Mouse (Mus musculus) T-helper 2 cell (primary cell): ENCODE data around the gene Jazf1.

Experiments used
- in situ Hi-C: fragments of 300-600 bp; cut with MboI, MseI; formaldehyde crosslinking; loops from one replicate; pipeline ENCODE4 v1.15.1; 2025; ENCODE audit warnings: high pct_unique_total_duplicates

Gene Jazf1

DNA sequence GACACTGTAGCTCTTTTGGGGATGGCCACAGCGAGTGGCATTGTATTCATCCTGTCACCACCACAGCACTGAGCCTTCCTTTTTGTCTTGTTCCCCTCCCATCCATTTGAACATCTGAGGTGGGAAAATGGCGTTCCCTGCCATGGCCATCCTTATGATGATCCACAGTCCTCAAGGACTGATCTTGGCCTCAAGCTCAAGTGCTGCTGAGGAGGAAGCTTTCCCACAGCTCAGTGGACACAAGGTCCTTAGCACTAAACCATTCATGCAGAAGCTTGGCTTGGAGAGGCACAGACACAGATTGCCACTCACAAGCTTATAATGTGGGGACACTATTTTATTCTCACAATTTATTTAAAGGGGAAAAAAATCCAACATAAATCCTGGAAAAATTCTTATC lies 58.1 kb downstream of the Jazf1 start:
- in situ Hi-C loops: no loop called here

DNA sequence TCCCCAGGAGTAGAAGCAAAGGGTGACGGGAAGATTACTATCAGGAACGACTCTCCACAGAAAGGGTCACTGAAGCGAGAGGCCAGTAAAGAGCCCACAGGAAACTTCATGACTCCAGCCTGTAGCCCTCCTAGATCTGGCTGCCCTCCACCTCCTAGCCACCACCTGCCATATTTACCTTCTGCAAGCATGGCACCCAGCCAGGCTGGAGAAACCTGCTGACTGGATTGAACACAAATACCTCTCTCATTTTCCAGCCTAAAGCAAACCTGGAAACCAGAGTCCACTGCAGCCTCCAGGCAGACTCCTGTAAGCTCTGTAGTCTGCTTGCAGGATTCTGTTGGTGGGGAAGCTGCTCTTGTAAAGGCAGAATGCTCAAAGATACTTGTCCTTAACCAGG lies 62.4 kb downstream of the Jazf1 start:
- in situ Hi-C loops: no loop called here

DNA sequence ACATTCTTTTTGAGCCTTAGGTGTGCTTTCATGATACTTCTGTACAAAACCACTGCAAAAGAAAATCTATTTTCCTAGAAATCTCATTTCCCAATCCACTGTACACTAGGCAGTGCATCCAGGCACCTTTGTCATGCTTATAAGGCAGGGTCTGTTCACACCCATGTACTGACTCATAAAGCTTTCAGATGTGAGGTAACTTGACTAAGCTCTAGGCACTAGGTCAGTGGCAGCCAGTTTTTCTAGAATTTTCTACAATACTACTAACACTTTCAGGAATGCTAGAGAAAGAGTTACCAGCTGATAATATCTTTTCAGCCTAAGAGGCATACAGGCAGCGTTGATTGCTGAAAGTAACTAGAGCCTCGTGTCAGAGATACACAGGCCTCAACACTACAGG lies 62.9 kb downstream of the Jazf1 start:
- in situ Hi-C loops: no loop called here

DNA sequence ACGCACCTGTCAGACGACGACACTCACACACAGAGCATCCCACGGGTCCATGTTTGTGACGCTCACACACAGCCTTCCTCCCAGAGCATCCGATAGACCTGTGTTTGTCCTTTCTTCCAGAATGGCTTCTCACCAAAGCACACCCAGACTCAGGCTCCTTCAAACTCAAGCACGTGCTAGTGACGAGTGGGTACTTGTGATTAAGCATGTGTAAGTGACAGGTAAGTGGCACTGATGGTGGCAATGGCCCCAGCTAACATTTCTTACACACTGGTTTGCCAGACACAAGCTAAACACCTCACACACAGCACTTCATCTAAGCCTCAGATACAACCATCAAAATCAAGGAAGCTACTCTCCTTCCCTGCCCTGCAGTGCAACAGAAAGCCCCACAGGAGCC lies 77.6 kb downstream of the Jazf1 start:
- in situ Hi-C loops: no loop called here

DNA sequence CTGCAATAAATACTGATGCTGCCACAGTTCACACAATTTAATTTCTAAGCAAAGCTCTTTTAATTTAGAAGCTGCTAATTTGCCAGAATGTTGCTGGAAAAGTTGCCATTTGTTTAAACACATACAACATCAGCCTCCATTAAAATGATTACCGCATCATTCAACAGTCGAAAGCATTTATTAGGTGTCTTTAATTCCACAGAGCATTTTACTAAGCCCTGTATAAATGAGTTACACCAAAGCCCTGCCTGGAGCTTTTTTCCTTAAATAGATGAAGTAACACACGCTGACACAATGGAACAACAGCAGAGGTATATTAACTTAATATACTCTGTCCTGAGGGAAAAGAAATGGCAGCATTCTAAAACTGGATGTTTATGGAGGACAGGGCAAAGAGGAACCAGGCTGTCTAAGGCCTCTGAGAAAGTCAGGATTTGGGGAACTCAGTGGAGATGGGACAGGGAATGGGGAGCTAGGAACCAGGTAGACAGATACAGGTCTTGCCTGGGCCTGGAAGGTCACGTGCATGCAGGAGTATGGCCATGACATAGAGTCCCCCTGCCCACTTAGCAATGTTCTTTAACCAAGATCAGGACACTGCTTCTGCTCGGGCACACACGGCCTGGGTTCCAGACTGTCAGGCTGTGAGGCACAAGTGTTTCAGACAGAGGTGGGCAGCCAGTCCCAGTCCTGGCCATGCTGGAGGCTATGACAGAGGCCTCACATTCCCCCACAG lies 80.4 kb downstream of the Jazf1 start:
- in situ Hi-C loops: no loop called here

DNA sequence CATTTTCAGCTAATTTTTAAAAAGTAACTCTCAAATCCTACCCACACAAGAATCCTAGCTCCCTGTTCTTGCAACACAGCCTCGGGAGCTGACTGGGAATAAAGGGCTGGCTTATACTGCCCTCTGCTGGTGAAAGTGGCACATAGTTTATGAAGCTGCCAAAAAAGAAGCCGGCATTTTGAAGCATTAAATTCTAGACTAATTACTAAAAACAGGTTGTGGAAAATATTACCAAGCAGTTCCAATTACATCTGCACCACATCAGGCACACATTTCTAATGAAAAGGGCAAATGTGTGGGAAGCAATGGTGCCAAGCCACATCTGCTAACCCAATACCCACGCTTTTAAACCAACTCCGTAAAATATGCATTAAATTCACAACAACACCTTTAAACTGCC lies 81.0 kb downstream of the Jazf1 start:
- in situ Hi-C loops: no loop called here

DNA sequence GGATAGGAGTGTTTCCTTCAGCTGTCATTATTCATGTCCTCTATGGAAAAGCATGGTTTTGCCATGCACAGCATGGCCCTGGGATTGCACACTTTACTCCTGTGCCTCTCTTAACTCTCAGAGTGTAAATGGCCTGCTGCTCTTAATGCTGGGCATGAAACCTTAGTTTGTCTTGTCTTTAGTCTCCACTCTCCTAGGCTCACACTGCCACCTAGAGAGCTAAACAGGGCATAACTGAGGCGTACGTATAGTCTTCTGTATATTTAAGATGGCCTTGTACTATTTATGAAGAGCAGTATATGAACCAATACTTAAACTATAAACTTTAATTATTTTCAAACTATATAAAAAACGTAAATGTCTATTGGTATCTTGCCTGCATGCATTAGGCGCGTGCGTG lies 86.3 kb downstream of the Jazf1 start:
- in situ Hi-C loops: no loop called here

DNA sequence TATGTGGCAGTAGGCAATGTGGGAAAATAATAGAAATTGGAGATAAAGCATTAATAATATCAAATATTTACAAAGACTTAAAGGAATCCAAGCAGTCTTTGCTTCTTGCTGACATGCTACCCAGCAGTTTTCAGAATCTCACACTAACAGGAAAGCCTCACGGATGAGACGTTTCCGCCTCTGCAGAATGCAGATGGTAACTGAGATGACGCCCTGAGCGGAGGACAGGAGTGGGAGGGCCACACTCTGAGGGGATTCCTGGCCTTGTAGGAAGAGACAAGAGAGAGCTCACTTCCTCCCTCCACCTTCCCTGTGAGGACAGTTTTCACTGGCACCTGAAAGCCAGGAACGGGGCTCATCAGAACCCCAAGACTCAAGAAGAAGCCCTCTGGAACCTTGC lies 88.9 kb downstream of the Jazf1 start:
- in situ Hi-C loops: no loop called here

DNA sequence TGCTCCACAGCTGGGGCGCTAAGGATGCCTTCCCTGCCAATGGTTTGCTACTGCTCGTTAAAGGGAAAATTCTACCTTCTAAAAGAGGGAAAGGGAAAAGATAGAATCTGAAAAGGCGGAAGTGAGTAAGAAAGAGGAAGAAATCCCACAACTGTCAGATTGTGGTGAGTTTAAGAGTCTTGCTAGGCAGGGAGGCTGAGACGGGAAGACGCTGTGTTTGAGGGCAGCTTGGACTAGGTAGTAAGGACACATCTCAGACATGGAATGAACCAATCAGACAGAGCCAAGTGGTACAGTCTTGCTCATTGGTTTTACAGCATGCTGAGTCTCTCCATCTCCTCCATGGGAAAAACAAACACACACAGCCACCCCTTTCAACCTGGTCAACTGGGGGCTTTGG lies 95.1 kb downstream of the Jazf1 start:
- in situ Hi-C loops: loop anchor here (5.0 kb wide), 1 partner anchor 46 kb away; no protein-coding TSS in a partner anchor

DNA sequence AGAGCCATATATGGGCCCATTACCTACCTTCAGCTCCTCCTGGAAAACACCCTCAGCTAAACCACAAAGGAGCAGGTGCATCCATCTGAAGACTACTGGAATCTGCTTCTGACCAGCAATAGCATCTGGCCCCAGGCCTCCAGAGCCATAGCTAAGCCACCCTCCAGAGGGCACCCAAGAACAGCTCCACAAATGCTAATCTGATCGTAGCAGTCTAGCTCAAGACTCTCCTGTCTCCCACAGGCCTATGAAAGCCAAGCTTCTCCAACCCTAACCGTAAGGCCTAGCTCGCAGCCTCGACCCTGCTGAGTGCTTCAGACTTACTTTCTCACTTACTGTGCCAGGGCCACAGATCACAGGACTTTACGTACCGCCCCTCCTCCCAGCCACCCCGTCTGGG lies 96.3 kb downstream of the Jazf1 start:
- in situ Hi-C loops: loop anchor here (5.0 kb wide), 1 partner anchor 45 kb away; no protein-coding TSS in a partner anchor

DNA sequence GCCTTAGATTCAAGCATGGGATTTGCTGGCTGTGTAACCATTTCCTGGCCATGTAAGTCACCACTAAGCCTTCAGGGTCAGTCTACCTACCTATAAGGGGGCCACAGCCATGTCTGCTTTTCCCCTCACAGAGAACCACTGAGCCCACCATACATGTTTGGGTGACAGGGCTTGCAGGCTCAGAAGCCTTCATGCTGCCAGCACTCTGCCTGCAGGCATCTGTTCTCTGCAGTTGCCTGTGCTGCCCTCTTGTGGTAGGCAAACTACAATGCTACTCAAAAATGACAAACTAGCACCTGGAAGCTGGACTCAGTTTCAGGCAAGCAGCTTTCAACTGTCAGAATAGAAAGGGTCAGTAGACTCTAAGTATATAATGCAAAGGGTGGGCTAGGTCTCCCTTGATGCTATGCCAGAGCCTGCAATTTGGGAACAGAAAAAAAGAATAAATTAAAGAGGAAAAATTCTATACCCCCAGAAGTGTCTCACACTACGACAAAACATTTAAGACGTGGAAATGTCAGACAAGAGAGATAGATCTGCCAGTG lies 98.6 kb downstream of the Jazf1 start:
- in situ Hi-C loops: loop anchor here (5.0 kb wide), 1 partner anchor 42 kb away; no protein-coding TSS in a partner anchor

DNA sequence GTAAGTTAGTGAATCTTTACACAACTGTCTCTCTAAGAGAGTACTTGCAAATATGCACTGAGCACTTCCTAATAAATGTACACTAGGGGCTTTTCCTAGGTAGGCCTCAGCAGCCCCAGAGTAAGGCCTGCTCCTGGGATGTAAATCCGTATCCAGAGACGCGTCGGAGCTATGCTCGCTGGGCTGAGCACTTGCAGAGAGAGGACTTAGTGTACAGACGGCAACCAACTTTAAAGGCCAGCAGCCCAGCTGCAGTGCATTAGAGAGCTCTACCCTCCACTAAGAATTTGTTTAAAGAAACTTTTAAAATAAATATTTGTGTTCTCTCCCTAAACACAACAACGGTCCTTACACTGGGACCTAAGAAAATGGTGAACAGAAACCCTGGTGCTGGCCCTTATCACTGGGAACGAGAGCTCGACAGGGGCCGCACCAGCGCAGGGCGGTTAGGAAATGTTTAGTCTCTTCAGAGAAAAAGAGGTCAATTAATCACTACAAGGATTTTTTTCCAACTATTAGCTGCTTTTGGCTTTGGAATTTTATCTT lies 100.0 kb downstream of the Jazf1 start:
- in situ Hi-C loops: no loop called here

DNA sequence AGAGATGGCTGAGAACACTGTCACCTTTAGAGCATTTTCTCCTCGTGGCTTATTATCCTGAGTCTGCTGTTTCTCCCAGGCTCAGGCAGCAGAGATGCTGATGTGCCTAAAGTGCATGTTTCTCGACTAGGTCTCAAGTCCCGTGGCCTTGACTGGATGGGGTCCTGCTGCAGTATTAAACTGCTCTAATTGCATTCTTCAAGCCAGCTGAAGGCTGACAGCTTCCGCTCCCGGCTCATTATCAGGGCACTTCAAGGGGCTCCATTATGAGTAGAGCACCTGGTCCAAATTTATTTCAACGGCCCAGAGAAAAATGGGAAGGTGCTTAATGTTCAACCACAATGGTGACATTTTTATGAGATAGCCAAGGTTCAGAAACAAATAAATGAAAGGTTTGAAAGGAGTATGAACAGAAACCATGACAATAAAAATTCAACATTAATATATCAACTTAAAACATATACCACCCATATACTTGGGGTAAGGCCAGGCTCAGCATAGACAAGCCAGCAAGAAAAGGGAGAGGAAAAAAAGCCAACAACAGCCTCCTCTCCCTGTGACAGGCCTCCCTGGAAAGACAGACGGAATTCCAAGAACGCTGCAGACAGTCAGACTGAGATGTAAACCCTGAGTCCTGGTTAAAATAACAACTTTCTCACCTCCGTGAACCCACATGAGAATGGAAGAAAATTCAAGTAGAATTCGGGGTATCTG lies 100.7 kb downstream of the Jazf1 start:
- in situ Hi-C loops: no loop called here

DNA sequence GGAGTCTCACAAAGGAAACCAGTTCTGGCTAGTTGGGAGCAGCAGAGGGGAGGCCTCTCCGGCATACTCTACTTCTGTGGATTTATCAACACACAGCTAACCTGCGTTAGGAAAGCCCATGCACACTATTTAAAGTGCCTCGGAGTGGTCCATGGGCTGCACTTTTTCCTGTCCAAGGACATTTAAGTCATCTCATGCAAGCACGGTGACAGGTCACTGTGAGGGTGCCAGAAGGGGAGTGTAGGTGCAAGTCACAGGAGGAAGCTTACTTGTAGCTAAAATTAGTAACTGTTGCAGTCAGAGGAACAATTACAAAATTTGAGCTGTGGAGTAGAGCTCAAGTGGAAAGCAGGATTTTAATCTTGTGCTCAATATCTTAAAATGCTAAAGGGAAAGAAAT lies 102.4 kb downstream of the Jazf1 start:
- in situ Hi-C loops: no loop called here

DNA sequence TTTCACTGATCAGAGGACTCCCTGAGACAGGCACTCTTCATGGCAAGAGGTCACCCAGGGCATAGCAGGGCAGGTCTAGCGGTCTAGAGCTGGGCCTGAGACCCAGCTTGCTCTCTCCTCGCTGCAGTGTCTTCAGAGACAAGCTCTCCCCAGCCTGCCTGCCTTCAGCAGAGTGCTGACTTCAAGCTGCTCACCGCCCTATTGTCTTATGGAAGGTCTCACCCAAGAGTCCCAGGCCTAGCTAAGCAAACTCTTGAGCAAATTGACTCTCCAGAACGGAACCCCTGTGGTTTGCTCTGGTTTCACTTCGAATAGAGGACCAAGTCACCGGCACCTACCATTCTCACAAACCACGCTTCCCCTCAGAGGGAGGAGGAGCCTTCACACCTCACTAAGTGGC lies 103.1 kb downstream of the Jazf1 start:
- in situ Hi-C loops: no loop called here

DNA sequence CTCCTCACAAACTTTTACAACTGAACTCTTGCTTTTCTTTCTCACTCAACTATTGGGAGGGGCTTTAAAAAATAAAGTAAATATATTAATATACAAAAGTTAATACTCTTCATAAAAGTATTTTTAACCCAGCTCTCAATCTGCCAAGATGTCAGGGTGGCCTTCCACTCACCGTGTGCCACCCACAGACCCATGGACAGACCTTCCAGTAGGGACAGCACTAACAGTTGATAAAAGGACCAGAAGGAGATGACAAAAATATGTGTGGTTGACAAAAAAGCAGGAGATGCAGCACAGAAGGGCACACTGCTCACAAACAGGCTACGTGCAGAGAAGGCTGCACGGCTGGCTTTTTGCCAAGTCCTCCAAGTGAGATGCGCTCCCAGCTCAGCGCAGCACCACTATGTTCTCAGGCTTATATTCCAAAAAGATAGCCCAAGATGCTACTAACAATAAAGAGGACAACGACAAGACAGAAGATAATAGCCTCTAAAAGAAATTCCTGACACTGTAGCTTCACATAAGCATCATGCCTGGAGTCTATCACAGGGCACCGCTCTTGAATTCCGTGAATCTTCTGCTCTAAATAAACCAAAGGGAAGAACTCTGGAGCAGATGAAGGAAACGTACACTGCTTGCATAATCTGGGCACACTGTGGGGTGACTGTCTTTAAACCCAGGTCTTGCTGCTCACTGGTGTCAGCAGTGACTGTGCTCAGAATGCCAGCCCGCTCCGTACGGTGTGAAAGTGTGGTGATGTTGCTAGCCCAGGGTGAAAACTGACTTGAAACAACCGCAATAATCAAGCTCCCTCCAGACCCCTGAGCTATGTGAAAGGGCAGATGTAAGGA lies 104.4 kb downstream of the Jazf1 start:
- in situ Hi-C loops: no loop called here

DNA sequence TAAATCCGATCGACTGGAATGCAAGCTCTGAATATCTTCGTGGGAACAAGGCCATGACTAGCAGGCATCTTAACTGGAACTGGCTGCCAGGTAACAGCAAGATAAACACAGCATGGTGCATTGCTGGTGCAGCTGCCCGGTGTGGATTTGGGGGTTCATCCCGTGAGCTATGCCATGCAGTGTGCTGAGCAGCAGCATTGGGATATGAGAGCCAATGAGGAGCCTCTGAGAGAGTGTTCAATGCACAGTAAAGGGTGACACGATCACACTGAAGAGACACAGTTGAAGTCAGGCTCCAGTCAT lies 105.0 kb downstream of the Jazf1 start:
- in situ Hi-C loops: no loop called here

DNA sequence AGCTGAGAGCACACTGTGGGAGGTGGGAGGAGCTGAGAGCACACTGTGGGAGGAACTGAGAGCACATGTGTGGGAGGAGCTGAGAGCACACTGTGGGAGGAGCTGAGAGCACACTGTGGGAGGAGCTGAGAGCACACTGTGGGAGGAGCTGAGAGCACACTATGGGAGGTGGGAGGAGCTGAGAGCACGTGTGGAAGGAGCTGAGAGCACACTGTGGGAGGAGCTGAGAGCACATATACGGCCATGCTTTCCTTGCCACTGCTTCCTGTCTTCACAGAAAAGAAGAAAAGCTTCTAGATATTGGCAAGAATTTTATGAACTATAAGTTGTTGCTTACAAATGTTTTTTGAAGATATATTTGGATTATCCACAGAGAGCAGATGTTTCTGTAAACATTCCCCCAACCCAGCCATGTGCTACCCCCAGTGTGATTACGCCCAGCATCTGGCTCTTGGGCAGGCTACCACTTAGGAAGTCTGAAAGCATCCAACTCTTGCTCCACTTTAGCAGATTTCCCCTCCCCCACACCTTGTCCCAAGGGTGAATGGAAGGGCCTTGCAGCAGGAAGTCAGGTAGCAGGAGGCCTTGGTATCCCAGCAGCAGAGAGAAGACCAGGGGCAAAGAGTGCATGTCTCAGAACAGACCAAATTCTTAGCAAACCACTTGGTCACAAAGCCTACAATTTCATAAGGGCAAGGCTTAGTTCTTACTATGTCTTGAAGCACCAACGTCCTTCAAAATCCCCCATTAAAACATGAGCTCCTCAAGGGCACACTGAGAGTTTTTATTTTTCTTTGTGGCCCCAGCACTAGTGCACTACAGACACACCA lies 105.6 kb downstream of the Jazf1 start:
- in situ Hi-C loops: no loop called here

DNA sequence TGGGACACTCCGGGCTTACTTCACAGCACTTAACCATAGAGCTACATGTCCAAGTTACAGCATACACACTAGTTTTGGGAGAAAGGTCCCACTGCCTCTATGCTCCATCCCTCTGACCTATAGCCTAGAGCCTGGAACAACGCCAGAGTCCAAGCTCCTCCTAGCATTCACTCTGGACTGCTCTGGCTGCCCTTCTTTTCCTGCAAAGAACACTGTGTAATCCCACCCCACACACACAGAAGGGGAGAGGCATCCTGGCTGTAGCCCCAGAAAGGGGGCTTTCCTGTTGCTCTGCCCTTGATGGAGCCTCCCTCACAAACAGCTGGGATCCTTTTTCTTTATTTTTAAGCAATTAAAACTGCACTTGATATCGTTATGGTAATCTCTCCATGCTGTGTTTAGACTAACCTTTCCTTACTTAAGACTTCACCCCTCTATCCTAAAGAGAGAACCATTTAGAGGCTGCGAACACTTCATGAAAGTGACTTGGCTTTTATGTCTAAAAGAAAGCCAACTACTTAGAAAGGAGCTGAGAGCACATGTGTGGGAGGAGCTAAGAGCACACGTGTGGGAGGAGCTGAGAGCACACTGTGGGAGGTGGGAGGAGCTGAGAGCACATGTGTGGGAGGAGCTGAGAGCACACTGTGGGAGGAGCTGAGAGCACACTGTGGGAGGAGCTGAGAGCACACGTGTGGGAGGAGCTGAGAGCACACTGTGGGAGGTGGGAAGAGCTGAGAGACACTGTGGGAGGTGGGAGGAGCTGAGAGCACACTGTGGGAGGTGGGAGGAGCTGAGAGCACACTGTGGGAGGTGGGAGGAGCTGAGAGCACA lies 106.6 kb downstream of the Jazf1 start:
- in situ Hi-C loops: no loop called here

DNA sequence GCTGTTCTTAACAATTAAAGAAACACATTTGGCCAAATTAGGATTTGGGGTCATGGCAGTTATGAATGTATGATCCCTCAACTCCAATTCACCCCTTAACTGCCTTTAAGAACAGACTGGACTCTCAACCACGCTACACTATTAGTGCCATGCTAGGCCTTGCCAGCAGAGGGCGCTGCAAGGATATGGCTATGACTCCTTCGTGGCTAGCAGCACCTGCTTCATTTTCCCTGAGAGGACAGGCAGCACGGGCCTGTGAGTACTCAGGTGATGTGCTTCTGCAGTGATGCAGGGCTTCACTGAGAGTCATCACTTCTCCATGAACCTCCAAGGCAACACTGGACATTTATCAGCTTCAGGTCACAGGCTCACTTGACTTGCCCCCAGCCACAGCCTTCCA lies 110.7 kb downstream of the Jazf1 start:
- in situ Hi-C loops: no loop called here
